Mouse (Mus musculus): ENCODE measurements around the gene Paqr8. TPM values are rescaled to one million over a fixed set of nuclear protein-coding genes. Genes with fewer than 3 reads are reported as not detected.

Gene Paqr8
- total RNA-seq, 1 experiment from 2014 or later: 8.0 TPM

Other genes with a start within 250 kb of the Paqr8 start
- gene Il17a, start 159.7 kb upstream of the Paqr8 start, total RNA-seq (2017): not detected in 2 replicates
- 0.75 TPM in 1 of 2 replicates, not detected in the other for gene Il17f, start 100.0 kb upstream of the Paqr8 start, total RNA-seq (2017)
- gene Mcm3, start 70.3 kb upstream of the Paqr8 start, total RNA-seq (2017): 230 and 289 TPM in 2 replicates
- gene Efhc1, start 61.0 kb downstream of the Paqr8 start, total RNA-seq (2017): 0.79 TPM in 1 of 2 replicates, not detected in the other
- gene Tram2, start 188.6 kb downstream of the Paqr8 start, total RNA-seq (2017): 1.9 and 3.9 TPM in 2 replicates

All from hematopoietic stem cell, adult 5-6 weeks (primary cell).